Mouse (Mus musculus) brain, embryonic 14.5 days (tissue): ENCODE results near the gene Oas3.

Experiments used
- CTCF ChIP-seq: fragments of 200-500 bp; IDR thresholded peaks from 2 replicates; pipeline ENCODE4 v1.5.1; 2012; ENCODE audit warnings: inconsistent platforms, mild to moderate bottlenecking, moderate library complexity, borderline replicate concordance; ENCODE audit not compliant: insufficient read depth, insufficient read length; ENCODE audit errors: extremely low read depth
- POLR2A ChIP-seq: fragments of 200-500 bp; IDR thresholded peaks from 2 replicates; pipeline ENCODE4 v1.6.1; 2012; ENCODE audit warnings: mild to moderate bottlenecking, inconsistent platforms, borderline replicate concordance; ENCODE audit not compliant: poor library complexity, insufficient read depth, insufficient read length, severe bottlenecking; ENCODE audit errors: extremely low read depth

- TF ChIP-seq CTCF (no peak), POLR2A (no peak)
These were observed 26.3 kb downstream of the Oas3 start for GRCm38 (mm10) chr5:120751206-120751605.
